Mouse (Mus musculus) lung, postnatal 0 days (tissue): ENCODE measurements around the gene Ebf4.

Source experiments
- CTCF ChIP-seq: IDR thresholded peaks from 2 replicates; pipeline ENCODE4 v1.5.1; 2016; ENCODE audit warnings: antibody characterized with exemption, mild to moderate bottlenecking
- EP300 ChIP-seq: IDR thresholded peaks from 2 replicates; pipeline ENCODE4 v1.6.1; 2016; ENCODE audit warnings: antibody characterized with exemption, mild to moderate bottlenecking, control low read depth

DNA sequence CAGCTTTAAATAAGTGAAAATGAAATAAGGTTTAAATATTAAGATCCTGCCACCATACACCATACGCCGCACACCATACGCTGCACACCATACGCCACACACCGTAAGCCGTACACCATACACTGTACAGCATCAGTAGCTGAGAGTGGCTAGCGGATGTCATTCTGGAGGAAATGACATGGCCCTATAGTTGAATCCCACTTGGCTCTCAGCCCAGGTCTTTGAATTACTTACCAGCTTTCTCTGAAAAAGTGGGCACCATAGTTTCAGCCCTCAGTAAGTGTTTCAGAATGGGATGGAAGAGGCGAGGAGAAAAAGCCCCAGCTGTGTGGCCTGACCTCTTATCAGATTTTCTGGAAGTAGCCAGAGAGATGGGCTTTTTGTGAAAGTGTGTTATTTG lies 58.4 kb downstream of the Ebf4 start:
- TF ChIP-seq EP300 (no peak), CTCF (no peak)
